Mouse (Mus musculus): ENCODE measurements at regions not wholly inside any gene's neighbourhood (a gene's known extent, or its start where the extent isn't known, plus 50 kb on each side); places are given as distances from the start of the nearest gene placed in this dataset.
"Not testable (repeated sequence)": the region's sequence is repeated elsewhere in the genome, so short reads cannot be mapped to it uniquely, and the experiment has no call there.

DNA sequence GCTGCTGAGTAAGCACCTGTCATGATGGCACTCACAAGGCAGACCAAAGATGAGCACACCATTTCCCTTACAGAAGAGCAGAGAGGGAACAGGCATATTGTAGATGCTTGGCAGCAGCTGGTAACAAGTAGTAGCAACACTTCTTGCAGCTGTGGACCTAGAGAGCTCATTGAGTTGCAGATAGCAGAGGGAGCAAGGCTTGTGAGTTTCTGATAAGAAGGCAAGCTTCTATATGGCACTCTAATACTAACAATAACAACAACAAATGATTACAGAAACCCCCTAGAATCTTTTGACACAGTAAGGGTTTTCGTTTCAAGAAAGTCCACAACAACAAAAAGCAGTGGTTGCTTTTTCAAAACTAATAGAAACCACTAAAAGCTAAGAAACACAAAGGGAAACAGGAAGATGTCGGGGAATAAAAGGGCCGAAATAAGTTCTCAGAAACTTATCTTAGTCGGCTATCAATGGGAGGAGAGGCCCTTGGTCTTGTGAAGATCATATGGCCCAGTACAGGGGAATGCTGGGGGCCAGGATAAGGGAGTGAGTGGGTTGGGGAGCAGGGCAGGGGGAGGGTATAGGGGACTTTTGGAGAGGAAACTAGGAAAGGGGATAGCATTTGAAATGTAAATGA, 248.5 kb upstream of the Tusc1 start:
- 61% methylated on average over 4 of the region's 4 CpGs for WGBS
- H3K4me1 ChIP-seq (ENCODE audit: control insufficient read depth, insufficient read depth, insufficient read length, low read length) = no peaks in the 10 kb centered on the region
- no peaks in the 10 kb centered on the region for H3K36me3 ChIP-seq (ENCODE audit: control insufficient read depth, insufficient read depth, low read length)
- H3K4me3 ChIP-seq (ENCODE audit: low read depth, low read length) = no peak overlapping the region
- TF ChIP-seq POLR2A (IDR thresholded peaks at IDR 0.05; ENCODE audit: low read depth, low read length) = no peak
- TF ChIP-seq CTCF (IDR thresholded peaks at IDR 0.05; ENCODE audit: extremely low read depth, insufficient read length, insufficient replicate concordance, low read depth, low read length) = no peak
- H3K27ac ChIP-seq (ENCODE audit: insufficient read depth, low read depth, low read length) = no peak overlapping the region
- no peaks in the 10 kb centered on the region for H3K27me3 ChIP-seq (ENCODE audit: control insufficient read depth, insufficient read depth, low read length)

DNA sequence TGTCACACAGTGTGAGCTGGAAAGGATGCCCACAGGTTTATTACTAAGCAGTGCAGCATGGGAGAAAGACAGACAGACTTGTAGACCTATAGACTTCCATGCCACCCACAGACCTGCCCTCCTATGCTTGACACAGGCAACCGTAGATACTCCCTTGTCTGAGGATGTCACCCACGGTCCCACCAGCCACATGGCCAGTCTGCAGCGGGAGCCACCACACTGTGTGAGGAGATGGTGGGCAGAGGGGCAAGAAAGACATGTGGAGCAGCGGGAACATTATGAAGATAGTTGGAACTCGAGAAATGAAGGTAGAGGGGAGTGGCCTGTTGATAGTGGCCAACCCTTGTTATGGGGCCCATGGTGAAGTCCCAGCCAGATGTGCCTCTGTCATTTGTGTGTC, 244.0 kb upstream of the Tusc1 start:
- Histone ChIP-seq H3K4me1 (ENCODE audit: control insufficient read depth, insufficient read depth, insufficient read length, low read length) (no peaks in the 10 kb centered on the region), H3K4me3 (ENCODE audit: low read depth, low read length) (no peak overlapping the region), H3K27ac (ENCODE audit: insufficient read depth, low read depth, low read length) (no peak overlapping the region), H3K36me3 (ENCODE audit: control insufficient read depth, insufficient read depth, low read length) (no peaks in the 10 kb centered on the region), H3K27me3 (ENCODE audit: control insufficient read depth, insufficient read depth, low read length) (no peaks in the 10 kb centered on the region)
- 78% methylated on average over 5 of the region's 5 CpGs for WGBS
- no peak for TF ChIP-seq CTCF (IDR thresholded peaks at IDR 0.05; ENCODE audit: extremely low read depth, insufficient read length, insufficient replicate concordance, low read depth, low read length)
- TF ChIP-seq POLR2A (IDR thresholded peaks at IDR 0.05; ENCODE audit: low read depth, low read length) = no peak

DNA sequence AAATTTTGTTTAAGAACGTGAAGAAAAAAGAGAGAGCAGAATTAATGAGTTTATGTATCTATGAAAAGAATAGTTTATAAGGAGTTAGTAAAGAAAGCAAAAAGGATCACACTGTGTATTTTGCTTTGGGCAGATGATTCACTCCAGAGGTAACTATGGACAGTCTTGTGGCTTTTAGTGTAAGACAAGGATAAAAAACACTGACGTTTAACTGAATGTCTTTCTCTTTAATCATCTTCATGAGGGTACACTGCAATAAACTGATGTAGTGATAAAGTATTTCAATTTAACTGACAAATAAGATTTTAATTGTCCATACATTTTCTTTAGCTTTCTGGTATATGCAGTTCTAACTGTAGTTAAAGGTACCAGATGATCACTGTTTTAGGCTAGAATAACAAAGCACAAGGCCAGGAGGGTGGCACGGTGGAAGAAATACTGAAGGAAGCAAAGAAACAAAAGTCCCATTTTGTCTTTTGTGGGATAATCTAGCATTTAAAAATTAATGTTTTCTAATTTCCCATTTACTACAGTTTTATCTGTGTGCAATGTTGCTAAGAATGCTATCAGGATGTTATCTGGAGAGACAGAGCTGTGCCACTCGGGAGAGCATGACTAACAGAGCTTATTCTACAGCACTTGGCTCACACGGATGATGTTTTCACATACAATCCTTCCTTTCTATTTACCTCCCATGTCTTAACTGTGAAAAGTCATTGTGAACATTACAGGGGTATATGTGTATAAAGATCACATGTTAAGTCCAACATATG, 232.4 kb upstream of the Tusc1 start:
- no peaks in the 10 kb centered on the region for H3K36me3 ChIP-seq (ENCODE audit: control insufficient read depth, insufficient read depth, low read length)
- WGBS = 69% methylated on average over 5 of the region's 5 CpGs
- H3K4me1 ChIP-seq (ENCODE audit: control insufficient read depth, insufficient read depth, insufficient read length, low read length) = no peaks in the 10 kb centered on the region

DNA sequence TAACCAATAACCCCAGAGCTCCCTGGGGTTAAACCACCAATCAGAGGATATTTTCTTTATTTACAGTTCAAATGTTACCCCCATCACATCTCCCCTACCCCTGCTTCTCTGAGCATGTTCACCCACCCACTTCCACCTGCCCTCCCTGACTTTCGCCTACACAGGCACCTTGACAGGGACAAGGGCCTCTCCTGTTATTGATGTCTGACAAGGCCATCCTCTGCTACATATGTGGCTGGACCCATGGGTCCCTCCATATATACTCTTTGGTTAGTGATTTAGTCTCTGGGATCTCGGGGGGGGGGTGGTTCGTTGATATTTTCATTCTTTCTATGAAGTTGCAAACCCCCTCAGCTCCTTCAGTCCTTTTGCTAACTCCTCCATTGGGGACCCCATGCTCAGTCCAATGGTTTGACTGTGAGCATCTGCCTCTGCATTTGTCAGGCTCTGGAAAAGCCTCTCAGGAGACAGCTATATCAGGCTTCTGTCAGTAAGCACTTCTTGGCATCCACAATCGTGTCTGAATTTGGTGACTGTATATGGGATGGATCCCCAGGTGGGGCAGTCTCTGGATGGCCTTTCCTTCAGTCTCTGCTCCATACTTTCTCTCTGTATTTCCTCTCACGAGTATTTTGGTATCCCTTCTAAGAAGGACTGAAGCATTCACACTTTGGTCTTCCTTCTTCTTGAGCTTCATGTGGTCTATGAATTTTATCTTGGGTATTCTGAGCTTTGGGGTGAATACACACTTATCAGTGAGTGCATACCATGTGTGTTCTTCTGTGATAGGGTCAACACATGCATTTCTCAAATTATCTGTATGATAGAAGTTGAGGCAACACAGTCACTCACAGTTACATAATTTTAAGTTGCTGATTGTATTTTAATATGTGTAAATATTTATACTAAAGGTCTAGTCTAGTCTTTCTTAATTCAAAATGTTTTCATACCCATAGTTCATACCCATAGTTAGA, 220.8 kb upstream of the Tusc1 start:
- 68% methylated on average over 5 of the region's 5 CpGs for WGBS
- H3K4me3 ChIP-seq (ENCODE audit: low read depth, low read length) = no peak overlapping the region
- no peaks in the 10 kb centered on the region for H3K4me1 ChIP-seq (ENCODE audit: control insufficient read depth, insufficient read depth, insufficient read length, low read length)
- no peak overlapping the region for H3K27ac ChIP-seq (ENCODE audit: insufficient read depth, low read depth, low read length)
- H3K36me3 ChIP-seq (ENCODE audit: control insufficient read depth, insufficient read depth, low read length) = no peaks in the 10 kb centered on the region
- TF ChIP-seq POLR2A (IDR thresholded peaks at IDR 0.05; ENCODE audit: low read depth, low read length) (no peak), CTCF (IDR thresholded peaks at IDR 0.05; ENCODE audit: extremely low read depth, insufficient read length, insufficient replicate concordance, low read depth, low read length) (no peak)
- no peaks in the 10 kb centered on the region for H3K27me3 ChIP-seq (ENCODE audit: control insufficient read depth, insufficient read depth, low read length)

More for the DNA sequence above, 232.4 kb upstream of the Tusc1 start:
- H3K4me3 ChIP-seq (ENCODE audit: low read depth, low read length) = no peak overlapping the region
- no peak overlapping the region for H3K27ac ChIP-seq (ENCODE audit: insufficient read depth, low read depth, low read length)
- no peak for TF ChIP-seq CTCF (IDR thresholded peaks at IDR 0.05; ENCODE audit: extremely low read depth, insufficient read length, insufficient replicate concordance, low read depth, low read length)
- TF ChIP-seq POLR2A (IDR thresholded peaks at IDR 0.05; ENCODE audit: low read depth, low read length) = no peak
- no peaks in the 10 kb centered on the region for H3K27me3 ChIP-seq (ENCODE audit: control insufficient read depth, insufficient read depth, low read length)

DNA sequence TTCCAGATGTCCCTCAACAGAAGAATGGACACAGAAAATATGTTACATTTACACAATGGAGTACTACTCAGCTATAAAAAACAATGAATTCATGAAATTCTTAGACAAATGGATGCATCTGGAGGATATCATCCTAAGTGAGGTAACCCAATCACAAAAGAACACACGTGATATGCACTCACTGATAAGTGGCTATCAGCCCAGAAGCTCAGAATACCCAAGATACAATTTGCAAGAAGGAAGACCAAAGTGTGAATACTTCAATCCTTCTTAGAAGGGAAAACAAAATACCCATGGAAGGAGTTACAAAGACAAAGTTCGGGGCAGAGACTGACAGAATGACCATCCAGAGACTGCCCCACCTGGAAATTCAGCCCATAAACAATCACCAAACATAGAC, 219.9 kb upstream of the Tusc1 start:
- not testable (repeated sequence) for H3K27me3 ChIP-seq (ENCODE audit: control insufficient read depth, insufficient read depth, low read length); H3K27ac ChIP-seq (ENCODE audit: insufficient read depth, low read depth, low read length); H3K4me1 ChIP-seq (ENCODE audit: control insufficient read depth, insufficient read depth, insufficient read length, low read length); H3K36me3 ChIP-seq (ENCODE audit: control insufficient read depth, insufficient read depth, low read length); H3K4me3 ChIP-seq (ENCODE audit: low read depth, low read length)
- 66% methylated on average over 2 of the region's 2 CpGs for WGBS

DNA sequence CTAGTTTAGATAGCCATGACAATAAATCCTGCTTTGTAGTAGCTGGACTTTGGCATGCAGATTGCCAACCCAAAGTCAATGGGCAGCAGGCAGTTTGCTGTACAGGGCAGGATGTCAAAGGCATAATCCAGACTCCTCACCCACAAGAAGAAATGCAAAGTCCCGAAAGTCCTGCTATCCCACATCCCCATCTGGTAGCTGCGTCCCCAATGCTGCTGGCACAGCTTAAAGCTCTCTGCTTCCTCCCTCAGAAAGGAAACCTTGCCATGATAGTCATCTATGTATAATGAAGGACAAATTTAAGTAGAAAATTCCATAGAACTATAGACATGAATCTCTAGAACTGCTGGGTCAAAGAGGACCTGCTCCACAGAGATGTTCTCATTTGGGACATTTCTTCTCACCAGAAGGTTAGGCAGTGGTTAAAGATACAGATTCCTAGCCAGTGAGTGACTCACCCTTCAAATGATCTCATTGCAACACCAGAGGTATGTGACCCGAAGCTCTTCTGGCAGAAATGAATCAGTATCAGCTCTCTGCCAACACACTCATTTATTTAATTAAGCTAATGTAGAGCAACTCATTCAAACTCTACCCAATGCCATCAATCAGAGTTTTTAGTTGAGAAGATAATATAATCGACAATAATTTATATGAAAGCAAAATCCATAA, 217.3 kb upstream of the Tusc1 start:
- Histone ChIP-seq H3K27ac (ENCODE audit: insufficient read depth, low read depth, low read length) (no peak overlapping the region), H3K4me1 (ENCODE audit: control insufficient read depth, insufficient read depth, insufficient read length, low read length) (no peaks in the 10 kb centered on the region), H3K27me3 (ENCODE audit: control insufficient read depth, insufficient read depth, low read length) (no peaks in the 10 kb centered on the region), H3K36me3 (ENCODE audit: control insufficient read depth, insufficient read depth, low read length) (no peaks in the 10 kb centered on the region), H3K4me3 (ENCODE audit: low read depth, low read length) (no peak overlapping the region)
- WGBS = 54% methylated on average over 4 of the region's 4 CpGs
- TF ChIP-seq CTCF (IDR thresholded peaks at IDR 0.05; ENCODE audit: extremely low read depth, insufficient read length, insufficient replicate concordance, low read depth, low read length) (no peak), POLR2A (IDR thresholded peaks at IDR 0.05; ENCODE audit: low read depth, low read length) (no peak)
